Mouse (Mus musculus) spleen, adult 18-20 months (tissue): ENCODE measurements at regions not wholly inside any gene's neighbourhood (a gene's known extent, or its start where the extent isn't known, plus 50 kb on each side); places are given as distances from the start of the nearest gene placed in this dataset.
"Not testable (repeated sequence)": the region's sequence is repeated elsewhere in the genome, so short reads cannot be mapped to it uniquely, and the experiment has no call there.

Source experiments
- DNase-seq, 2 experiments: peaks; one replicate each; pipeline ENCODE4 v3.0.0; 2022; ENCODE audit warnings: mixed read lengths in 2 of 2

DNA sequence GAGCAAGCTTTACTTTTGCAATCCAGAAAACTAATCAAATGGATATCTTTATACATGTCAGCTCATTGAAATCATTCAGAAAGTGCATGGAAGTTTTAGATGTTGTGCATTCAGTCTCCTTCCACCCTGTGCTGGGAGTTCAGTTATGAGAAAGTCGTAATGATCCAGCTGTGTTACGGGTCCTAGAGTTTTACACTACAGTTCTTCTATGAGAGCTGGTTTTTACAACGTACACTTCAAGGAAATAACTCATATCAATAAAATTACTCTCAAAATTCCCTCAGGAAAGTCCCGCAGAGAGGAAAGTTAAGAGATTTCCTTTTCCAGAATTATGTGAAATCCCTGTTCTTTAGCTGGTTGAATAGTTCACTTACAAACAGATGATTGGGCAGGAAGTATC is 418.1 kb upstream of the Slc10a2 start:
- DNase-seq = no peak

DNA sequence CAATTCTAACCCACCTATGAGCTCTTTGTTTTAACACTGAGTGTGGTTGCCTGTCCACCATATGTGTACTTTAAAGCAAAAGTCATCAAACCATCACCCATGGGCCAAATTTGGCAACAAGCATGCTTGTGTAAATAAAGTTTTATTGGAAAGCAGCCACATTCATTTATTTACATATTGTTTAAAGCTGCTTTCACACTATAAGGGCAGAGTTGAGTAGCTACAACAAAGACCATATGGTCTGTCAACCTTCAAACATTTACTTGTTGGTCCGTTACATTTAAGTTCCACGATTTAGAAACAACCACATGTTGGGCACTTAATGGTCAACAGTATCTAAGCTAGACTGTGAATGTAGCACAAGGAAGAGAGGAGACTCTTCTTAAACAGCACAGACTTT is 390.7 kb upstream of the Slc10a2 start:
- no peak for DNase-seq

DNA sequence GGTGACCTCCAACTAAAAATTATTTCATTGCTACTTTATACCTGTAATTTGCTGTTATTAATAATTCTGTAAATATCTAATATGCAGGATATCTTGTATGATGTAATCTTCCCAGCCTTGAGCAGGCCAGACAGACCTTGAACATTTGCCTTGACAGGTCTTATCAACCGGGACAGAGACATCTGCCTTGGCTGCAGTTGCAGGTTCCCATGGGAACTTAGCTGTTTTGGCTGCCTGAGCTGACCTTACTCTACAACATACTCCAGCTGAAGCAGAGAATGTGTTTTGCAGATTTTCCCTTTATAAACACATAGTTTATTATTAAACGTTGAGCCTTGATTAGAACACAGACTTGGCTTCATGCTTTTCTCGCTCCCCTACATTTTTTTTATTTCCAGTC is 385.3 kb upstream of the Slc10a2 start:
- no peak for DNase-seq

DNA sequence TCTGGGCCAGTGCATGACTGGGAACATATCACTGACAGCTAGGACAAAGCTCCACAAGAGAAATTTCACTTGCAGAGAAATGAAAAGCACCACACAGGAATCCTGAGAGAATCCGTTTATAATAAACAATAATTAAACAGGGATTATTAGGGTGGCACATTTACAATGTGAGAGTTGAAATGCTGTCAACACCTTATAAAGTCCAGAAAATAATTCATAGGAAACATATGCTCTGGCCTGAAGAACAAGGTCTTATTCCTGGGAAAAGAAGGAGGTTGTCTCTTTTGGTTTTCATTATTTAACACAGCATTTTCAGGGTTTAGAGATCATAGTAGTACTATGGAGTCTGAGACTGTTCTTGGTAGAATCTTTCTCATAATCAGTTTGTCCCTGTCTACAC is 377.8 kb upstream of the Slc10a2 start:
- DNase-seq = no peak

DNA sequence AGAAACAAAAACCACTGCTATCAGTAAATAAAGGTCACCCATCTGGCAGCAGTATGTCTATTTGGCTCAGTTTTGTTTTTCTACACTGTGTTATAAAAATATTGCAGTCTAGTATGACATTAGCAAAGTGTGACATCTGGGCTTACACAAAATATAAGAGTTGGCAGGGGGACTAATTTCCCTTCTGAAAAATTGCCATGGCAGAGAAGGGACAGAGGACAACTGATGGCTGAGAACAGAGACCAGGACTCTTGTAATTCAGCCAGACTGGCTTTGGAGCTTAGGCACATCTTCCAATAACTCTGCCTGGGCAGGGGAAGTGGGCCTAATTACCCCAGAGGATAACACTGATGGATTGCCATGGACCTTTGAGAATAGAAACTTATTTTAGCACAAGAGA is 367.8 kb upstream of the Slc10a2 start:
- DNase-seq = no peak

DNA sequence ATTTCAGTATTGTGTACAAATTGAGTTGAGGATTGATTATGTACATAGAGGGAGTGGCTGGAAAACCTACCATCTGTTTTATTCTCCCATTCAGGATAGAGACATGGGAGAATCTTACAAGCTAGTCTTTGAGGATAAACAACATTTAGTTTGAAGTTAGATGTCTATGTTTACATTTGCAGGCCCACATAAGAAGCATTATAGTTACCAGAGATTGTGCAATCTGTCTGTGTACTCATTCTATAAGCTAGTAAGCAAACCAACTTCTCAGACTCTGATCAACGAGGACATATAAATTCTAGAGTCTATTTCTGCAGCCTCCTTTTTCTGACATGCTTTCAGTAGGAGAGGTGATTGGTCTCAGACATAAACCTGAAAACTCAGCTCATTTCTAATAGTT is 367.4 kb upstream of the Slc10a2 start:
- DNase-seq = no peak

DNA sequence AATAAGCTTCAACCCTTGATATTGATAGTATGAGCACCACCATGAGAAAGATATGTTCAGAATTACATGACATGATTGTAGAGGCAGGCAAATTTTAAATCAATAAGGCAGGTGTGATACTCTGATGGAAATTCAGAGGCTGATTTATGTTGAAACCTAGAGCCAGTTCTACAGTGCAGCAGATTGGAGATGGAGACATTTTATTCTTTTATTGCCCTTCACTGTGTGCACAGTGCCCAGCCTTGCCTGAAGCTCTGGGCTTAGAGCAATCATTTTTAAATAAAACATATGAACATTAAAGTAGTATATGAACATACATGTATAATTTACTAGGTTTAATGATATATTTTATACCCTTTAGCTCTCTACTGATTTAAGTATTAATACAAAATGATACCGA is 352.5 kb upstream of the Slc10a2 start:
- no peak for DNase-seq

DNA sequence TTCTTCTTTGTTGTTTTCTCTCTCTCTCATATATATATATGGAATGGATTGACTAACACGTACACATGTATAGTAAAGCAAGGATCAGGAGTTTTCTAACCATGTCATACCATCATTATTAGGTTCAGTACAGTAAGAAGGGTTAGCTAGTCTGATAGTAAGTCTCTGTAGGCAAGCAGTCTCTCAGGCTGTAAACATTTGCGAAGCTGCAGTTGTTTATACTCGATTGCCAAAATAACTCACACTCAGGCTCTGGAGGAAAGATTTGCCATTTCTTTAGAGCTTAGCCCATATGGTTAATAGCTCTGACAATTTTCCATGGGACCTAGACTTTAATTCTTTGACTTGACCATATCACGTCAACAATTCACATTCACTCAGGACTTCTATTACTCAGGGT is 348.3 kb upstream of the Slc10a2 start:
- no peak for DNase-seq

DNA sequence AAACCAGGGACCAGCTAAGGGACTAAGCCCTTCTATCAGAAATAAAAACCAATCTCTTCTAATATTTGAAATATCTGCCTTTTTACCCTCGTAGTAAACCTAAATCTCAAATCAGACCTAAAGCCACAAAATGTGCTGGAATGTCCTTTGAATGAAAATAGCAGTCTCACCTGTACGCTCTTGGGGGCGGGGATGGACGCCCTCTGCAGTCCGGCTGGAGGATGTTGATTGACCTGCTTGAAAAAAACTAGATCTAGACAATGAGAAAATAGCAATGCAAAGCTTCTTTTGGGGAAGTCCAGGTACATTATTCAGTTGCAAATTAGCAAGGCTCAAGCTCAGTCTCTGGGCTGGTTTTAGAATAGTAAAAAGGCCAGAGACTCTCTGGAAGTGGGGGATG is 337.1 kb upstream of the Slc10a2 start:
- DNase-seq = not testable (repeated sequence)

DNA sequence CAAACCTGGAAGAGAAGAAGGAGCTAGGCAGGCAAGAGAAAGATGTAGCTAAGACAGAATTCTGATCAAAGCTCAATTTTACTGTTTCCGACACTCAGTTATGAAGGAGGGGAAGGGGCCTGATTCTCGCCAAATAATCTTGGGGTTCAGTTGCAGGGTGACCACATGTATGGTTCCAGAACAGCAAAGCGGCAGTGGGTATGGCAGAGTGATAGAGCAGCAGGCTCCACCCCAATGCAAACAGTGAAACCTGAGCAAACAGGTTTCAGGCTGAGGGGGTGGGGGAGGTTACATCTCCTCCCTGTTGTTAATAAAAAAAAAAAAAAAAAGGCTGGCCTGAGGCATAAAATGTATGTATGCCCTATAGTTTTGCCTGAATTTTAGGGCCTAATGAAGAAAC is 335.3 kb upstream of the Slc10a2 start:
- DNase-seq = not testable (repeated sequence)

DNA sequence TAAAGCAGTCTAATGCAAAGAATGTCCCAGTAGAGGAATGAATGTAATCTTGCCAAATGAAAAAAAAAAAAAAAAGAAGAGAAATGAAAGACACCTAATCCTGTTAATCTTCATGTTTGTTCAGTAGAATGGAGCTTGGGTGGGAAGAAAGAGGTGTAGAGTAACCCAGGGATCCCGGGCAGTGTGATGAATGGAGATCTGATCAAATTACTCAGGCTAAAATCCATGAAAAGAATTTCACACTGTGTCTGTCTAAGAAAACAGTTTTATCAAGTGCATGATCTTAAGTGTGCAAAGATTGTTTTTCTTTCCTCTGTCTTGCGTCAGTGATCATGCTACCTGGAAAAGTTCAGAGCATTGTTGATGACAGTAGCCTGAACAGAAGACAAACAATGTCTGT is 333.9 kb upstream of the Slc10a2 start:
- no peak for DNase-seq

DNA sequence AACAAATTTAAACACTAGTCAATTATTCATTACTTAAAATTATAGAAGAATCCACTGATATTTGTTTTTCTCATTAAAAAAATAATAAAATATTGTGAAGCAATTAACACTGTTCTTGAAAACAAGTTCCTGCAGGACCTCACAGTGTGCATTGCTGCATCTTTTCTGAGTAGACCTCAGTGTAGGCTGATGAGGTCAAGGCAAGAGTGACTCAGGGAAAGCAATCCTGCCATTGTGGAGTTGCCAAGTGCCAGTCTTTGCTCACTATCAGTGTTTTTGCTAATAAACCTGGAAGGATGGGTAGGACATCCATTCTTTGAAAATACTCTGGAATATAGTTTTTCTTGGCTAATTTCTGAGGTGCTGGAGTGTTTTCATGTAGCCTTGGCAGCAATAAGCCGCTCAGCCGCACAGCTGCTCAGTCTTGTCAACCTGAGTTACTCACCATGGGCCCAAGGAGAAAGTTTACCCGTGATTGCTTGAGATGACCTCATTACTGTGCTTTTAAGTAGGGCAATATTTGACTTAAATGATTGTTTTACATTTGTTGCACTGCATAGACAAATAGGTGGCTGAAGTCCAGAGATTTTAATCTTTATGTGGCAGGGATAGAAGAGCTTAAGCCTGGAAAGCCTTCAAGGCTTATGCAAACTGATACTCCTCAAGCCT is 323.3 kb upstream of the Slc10a2 start:
- DNase-seq = no peak

DNA sequence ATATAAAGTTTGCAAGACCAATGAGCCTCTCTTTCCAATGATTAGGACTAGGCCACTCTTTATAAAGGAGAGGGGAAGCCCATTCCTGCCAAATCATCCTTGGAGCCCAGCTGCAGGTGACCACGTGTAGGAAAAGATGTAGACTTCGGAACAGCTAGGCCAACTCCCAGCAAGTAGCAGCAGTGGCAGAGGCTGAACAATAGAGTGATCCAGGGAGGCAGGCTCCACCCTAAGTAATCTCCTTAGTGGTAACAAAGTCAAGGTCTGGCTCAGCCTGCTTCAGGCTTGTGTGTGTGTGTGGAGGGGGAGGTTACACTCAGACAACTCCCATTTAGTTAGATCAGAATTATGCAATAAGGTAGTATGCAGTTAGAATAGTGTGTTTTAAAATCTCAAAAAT is 311.7 kb upstream of the Slc10a2 start:
- not testable (repeated sequence) for DNase-seq

DNA sequence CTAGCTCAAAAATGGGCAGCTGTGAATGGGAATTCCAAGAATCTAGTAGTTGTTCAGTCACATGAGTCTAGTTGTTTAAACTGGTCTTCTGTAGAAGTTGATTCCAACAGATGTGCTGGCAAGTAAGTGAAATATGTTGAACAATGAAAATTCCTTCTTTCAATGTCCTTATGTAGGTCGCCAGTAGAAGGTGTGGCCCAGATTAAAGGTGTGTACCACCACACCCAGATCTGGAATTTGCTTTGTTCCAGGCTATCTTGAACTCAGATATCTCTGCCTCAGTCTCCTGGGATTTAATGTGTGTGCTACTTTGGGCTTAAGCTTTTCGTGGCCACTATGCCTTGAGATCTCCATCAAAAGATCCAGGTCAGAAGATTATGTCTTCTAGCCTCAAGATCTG is 279.7 kb upstream of the Slc10a2 start:
- DNase-seq = no peak

DNA sequence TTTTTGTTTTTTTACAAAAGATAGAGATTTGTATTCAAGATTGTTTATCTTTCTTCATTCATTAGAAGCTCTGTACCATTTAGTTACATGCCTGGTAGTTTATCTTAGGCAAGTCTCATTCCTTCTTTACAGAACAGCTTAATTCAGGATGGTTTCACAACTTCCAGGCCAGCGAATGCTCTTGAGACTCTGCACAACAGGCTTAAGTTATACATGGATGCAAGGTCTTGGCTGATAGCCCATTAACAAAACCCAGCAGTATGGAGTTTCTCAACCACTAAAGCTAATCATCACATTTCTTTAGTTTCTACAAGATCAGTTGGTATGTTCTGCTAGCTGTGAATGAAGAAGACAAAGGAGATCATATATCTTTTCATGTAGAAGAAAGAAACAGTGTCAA is 272.9 kb upstream of the Slc10a2 start:
- no peak for DNase-seq

DNA sequence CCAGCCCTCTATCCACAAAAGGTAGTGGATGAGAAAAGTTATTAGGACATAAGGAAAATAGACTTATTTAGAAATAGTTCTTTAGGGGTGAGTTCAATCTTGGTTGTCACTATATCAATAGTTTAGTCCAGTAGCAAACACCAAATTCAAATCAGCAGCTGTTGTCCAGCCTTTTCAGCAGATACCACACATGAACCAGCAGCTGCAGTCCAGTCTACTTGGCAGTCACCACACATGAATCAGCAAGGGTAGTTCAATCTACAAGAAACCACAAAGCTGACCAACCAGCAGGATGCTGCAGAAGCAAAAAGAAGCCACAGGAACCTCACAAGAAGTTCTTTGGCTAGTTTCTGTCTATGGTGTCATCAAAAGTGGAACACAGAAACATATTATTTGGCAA is 234.8 kb upstream of the Slc10a2 start:
- no peak for DNase-seq

DNA sequence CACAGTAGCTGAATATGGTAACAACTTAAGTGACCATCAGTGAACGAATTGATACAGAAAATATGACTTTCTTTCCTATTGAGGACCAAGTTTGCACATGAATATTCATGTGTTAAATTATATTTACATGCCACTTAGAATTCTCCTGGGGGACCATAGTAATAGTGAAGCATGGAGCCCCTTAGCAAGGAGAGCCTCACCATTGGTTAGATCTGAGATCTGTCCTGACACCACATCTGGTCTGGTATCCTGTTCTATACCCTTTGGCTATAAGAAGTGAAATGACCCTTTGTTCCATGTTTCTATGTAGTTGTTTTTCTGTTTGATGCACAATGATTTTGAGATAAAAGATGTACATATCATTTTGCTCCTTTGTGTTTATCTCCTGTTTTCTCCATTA is 209.4 kb upstream of the Slc10a2 start:
- no peak for DNase-seq

DNA sequence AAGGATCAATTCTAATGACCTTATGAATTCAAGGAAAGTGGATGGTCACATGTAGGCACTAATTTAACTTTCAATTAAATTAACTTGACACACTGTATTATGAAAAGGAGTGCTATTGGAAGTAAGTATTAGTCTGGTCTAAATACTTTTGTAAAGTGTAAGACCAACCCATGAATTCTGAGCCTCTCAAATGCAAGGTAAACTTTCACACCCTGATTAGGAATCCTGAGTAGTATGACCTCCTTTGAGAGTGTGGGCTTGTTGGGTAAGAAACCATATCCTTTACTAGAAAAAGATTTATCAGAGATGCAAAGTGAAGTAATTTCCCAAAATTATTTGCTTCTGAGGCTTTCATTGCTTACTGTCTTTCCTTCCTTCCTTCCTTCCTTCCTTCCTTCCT is 194.8 kb upstream of the Slc10a2 start:
- no peak for DNase-seq

DNA sequence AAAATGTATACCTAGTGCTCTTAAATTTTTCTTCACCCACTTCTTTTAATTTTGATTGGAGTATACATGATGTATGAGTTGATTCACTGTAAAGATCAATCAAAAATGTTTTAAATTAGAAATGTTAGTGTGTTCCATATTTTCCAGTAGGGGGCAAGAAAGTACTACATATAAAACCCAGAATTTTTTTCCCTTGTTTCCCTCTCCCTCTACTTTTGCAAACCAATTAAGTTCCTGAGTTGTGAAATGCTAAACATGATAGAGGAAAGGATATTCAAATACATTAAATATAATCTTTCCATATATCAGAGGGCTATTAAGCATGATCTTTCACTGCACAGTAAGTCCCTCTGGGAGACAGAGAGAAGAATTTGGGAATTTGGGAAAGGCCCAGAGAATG is 192.0 kb upstream of the Slc10a2 start:
- no peak for DNase-seq

DNA sequence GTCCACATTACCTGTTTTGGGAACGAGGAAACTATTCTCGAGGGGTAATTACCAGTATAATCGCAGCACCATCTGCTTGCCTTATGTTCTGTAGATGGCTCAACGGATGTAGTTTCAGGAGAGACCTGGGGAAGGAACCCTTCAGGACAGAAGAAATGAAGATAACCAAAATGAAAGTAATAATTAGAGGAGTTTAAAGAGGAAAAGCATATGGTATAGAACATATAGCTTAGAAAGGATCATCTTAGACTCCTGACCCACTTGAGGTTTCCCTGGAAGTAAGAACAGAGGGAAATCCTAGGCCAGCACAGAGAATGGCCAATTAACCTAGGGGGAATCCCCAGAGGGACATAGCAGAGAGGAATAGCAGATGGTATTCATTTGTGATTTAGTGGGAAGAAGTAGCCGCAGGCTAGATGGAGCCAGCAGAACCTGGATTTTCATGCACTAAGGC is 180.6 kb upstream of the Slc10a2 start:
- no peak for DNase-seq

DNA sequence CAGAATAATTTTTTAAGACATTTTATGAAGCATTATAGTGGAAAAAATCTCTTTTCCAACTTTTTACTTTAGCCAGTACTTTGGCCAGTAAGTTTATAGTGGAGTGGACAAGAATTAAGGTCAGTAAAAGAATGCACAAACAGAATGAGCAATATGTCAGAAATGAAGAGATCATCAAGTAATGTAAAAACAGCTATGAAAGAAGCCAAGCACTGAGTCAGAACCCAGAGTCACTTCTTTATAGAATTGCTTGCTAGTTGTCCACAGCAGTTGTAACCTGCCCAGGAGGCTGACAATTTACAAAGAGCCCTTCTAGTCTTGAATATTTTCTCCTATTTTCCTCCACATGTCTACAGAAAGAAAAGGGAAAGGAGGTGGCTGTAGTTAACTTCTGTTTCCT is 178.6 kb upstream of the Slc10a2 start:
- DNase-seq = no peak

DNA sequence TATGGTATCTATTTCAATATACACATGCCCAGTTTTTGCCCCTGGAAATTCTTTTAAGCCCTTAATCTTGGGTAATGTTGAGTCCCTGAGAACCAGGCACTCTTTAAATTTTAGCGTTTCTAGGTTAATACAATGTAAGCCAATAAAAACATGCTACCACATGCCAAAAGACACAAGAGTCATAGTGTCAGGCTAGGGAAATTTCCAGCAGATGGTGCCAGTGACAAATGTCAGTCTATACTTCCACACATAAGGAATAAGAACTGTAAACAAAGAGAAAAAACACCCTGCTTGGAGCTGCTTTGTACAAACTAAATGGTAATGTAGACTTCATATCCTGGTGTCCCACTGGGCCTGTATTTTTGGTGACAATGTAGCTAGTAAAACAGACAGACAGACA is 157.2 kb upstream of the Slc10a2 start:
- DNase-seq = no peak

DNA sequence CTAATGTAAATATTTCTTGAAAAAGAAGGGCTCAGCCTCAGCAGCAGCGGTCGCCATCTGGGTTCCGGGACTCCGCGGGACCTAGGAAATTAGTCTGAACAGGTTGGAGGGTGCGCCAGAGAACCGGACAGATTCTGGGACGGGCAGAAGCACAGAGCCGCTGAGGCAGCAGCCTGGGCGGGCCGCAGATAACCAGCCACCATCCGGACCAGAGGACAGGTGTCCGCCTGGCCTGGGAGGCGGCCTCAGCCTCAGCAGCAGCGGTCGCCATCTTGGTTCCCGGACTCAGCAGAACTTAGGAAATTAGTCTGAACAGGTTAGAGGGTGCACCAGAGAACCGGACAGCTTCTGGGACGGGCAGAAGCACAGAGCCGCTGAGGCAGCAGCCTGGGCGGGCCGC is 136.7 kb upstream of the Slc10a2 start:
- peak; percentile 9 to 46 for DNase-seq
